Mouse (Mus musculus): Measurements from ENCODE around the gene Olfr263. TPM values are rescaled to one million over a fixed set of nuclear protein-coding genes. Genes with fewer than 3 reads are reported as not detected.

Olfr263 gene
- polyA plus RNA-seq, 1 experiment = not detected

DNA sequence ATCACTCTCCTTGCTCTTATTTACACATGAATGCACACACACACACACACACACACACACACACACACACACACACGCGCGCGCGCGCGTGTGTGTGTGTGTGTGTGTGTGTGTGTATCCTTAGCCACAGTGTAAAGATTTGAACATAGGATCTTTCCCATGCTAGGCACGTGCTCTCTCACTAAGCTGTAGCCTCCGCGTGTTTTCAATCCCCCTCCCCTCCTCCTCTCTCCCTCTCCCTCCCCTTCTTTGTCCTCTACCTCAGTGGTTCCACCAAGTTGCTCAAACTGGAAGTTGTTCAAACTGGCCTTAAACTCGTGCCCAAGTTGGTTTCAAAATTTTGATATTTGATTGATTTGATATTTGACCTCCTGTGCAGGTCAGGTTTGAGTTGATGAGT lies 47.3 kb downstream of the Olfr263 start:
- Histone ChIP-seq H3K4me1 (ENCODE audit: control insufficient read depth, insufficient read depth, low read length) (peaks cover 1% of the 10 kb centered on the region; the same call in 1 of the 2 replicates), H3K27ac (ENCODE audit: insufficient read depth, low read depth, low read length) (no peak overlapping the region), H3K4me3 (ENCODE audit: insufficient read depth, low read depth, low read length) (no peak overlapping the region)
- WGBS = 68% methylated on average over 11 of the region's 11 CpGs
- TF ChIP-seq CTCF (IDR thresholded peaks at IDR 0.05; ENCODE audit: insufficient read depth, low read depth, low read length) (no peak), POLR2A (IDR thresholded peaks at IDR 0.05; ENCODE audit: insufficient read depth, low read depth, low read length) (no peak)

DNA sequence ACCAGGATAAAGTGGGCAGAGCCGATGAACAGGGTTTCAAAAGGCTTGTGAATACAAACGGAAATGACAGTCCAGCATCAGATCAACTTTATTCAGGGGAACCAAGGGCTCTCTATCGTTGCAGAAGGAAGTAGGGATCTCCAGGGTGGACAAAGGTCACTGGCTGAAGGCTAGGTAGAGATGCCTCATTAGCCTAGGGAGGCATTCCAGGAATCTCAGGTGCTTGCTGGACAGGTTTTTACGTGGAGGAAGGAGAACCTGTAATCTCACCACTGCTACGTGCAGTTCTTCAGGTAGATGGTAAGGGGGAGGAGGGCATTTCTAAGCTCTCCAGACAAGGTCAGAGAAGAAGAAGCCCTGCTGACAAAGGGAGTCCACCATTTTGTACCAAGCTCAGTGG lies 48.2 kb downstream of the Olfr263 start:
- peaks cover 7% of the 10 kb centered on the region for H3K4me1 ChIP-seq (ENCODE audit: control insufficient read depth, insufficient read depth, low read length)
- WGBS = 73% methylated on average over 5 of the region's 5 CpGs
- no peak for TF ChIP-seq POLR2A (IDR thresholded peaks at IDR 0.05; ENCODE audit: insufficient read depth, low read depth, low read length)
- TF ChIP-seq CTCF (IDR thresholded peaks at IDR 0.05; ENCODE audit: insufficient read depth, low read depth, low read length) = no peak
- H3K4me3 ChIP-seq (ENCODE audit: insufficient read depth, low read depth, low read length) = no peak overlapping the region
- no peak overlapping the region for H3K27ac ChIP-seq (ENCODE audit: insufficient read depth, low read depth, low read length)

DNA sequence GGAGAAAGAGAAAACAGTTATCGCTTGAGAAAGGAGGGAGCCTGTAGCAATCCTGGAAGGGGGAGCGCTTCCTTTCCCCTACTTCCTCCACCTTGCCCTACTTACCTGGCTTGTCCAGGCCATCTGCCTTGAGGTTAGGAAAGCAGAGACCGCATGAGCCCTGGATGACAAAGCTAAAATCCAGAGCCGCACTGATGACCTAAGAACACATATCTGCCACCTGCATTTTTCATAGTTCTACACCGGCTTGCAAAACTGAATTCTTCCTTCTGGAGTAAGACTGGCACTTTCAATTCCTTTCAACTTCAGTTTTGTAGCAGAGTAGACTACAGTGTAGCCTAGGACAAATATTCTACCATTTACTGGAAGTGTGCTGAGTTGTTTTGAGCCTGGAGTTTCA lies 48.9 kb downstream of the Olfr263 start:
- peaks cover 7% of the 10 kb centered on the region for H3K4me1 ChIP-seq (ENCODE audit: control insufficient read depth, insufficient read depth, low read length)
- WGBS = 92% methylated on average over 5 of the region's 5 CpGs
- H3K4me3 ChIP-seq (ENCODE audit: insufficient read depth, low read depth, low read length) = no peak overlapping the region
- TF ChIP-seq CTCF (IDR thresholded peaks at IDR 0.05; ENCODE audit: insufficient read depth, low read depth, low read length) (no peak), POLR2A (IDR thresholded peaks at IDR 0.05; ENCODE audit: insufficient read depth, low read depth, low read length) (no peak)
- H3K27ac ChIP-seq (ENCODE audit: insufficient read depth, low read depth, low read length) = no peak overlapping the region

DNA sequence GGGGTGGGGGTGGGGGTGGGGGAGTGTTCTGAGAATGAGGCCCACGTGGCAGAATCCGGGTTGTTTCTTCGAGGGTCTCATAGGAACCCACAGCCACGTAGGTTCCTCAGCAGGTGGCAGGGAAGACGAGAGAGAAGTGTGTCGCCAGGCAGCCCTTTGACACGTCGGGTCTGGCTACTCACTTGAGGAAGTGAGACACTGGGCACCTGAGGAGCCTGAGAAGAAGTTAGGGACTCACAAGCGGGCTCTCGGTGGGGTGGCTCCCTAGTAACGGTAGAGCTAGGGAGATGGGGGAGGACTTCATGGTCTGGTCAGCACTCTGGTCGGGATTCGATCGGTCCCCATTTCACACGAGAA lies 49.9 kb downstream of the Olfr263 start, which contains the start of gene Trim27:
Trim27 (plus strand) TSS at position 79 of the 357 bp plus-strand sequence.
- peaks cover 10% of the 10 kb centered on the region for H3K4me1 ChIP-seq (ENCODE audit: control insufficient read depth, insufficient read depth, low read length)
- 0% methylated on average over 15 of the region's 15 CpGs for WGBS
- H3K27ac ChIP-seq (ENCODE audit: insufficient read depth, low read depth, low read length) = peak within 1 kb of the TSS; percentile 88
- no peak for TF ChIP-seq POLR2A (IDR thresholded peaks at IDR 0.05; ENCODE audit: insufficient read depth, low read depth, low read length)
- TF ChIP-seq CTCF (IDR thresholded peaks at IDR 0.05; ENCODE audit: insufficient read depth, low read depth, low read length) = no peak
- peak within 1 kb of the TSS; percentile 99 for H3K4me3 ChIP-seq (ENCODE audit: insufficient read depth, low read depth, low read length)

DNA sequence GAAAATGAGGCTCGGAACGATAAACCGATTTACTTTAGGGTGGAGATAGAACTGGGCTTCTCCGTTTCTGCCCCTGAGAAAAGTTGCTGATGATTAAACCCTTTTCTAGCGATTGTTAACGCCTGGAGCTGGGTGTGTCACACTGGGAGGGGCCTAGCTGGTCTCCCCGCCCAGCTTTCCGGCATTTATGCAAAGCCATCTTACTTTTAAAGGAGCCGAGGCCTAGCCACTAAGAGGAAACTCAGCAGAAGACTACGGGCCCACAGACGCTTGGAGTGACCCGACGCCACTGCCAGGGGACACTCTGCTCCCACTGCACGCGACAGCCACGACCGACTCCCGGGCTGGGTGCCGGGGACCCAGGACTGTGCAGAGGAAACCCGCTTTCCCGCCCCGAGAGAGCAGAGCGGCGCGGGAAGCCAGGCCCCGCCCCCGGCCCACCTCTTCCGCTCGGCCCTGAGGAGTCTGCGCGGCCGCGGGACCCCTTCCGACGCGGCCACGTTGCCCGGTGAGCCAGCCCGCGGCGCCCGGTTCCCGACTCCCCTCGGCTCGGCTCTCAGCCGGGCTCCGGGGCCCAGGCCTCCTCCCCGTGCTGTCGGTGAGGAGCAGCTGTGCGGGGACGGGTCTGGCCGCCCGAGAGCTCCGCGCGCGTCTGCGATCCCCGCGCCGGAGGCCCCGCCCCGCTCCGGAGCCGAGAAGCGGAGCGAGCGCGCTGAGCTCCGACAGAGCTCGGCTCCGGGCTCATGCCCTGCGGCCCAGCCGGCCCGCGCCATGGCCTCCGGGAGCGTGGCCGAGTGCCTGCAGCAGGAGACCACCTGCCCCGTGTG lies 50.5 kb downstream of the Olfr263 start:
- Histone ChIP-seq H3K4me1 (ENCODE audit: control insufficient read depth, insufficient read depth, low read length) (peaks cover 10% of the 10 kb centered on the region), H3K4me3 (ENCODE audit: insufficient read depth, low read depth, low read length) (peak overlapping the region; percentile 99), H3K27ac (ENCODE audit: insufficient read depth, low read depth, low read length) (peak overlapping the region; percentile 88)
- peak; percentile 67 for TF ChIP-seq POLR2A (IDR thresholded peaks at IDR 0.05; ENCODE audit: insufficient read depth, low read depth, low read length)
- TF ChIP-seq CTCF (IDR thresholded peaks at IDR 0.05; ENCODE audit: insufficient read depth, low read depth, low read length) = no peak
- WGBS = under 1% methylated on average over 80 of the region's 80 CpGs

DNA sequence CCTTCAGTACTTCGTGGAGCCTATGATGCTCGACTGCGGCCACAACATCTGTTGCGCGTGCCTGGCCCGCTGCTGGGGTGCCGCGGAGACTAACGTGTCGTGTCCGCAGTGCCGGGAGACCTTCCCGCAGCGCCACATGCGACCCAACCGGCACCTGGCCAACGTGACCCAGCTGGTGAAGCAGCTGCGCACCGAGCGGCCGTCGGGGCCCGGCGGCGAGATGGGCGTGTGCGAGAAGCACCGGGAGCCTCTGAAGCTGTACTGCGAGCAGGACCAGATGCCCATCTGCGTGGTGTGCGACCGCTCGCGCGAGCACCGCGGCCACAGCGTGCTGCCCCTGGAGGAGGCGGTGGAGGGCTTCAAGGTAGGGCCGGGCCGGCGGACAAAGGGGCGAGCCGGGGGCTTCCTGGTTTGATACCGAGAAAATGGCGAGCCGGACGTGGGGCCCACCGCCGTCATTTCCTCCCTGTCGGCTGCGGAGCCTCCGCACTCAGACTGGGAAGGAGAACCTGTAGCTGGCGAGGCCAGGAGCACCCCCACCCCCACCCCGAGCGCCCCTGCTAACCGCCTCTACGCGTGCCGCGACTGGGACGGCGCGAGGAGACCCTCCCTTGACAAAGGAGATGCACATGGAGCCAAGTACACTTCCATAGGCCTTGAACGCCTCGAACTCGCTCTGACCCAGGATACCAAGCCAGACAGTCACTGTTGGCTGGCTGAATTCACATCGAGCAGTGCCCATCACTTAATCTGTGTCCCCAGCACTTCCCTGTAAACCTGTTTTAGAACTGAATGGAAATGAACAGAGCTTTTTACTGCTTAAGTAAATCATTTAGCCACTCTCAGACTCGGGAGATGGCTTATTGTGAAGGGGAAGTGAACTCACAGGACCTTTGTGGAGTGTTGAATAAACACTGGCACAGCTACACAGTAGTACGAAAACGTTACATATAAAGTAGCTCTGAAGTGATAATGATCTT lies 51.4 kb downstream of the Olfr263 start:
- peak overlapping the region; percentile 32 for H3K27ac ChIP-seq (ENCODE audit: insufficient read depth, low read depth, low read length)
- TF ChIP-seq POLR2A (IDR thresholded peaks at IDR 0.05; ENCODE audit: insufficient read depth, low read depth, low read length) = no peak
- TF ChIP-seq CTCF (IDR thresholded peaks at IDR 0.05; ENCODE audit: insufficient read depth, low read depth, low read length) = no peak
- peak overlapping the region; percentile 99 for H3K4me3 ChIP-seq (ENCODE audit: insufficient read depth, low read depth, low read length)
- under 1% methylated on average over 71 of the region's 71 CpGs for WGBS
- H3K4me1 ChIP-seq (ENCODE audit: control insufficient read depth, insufficient read depth, low read length) = peaks cover 10% of the 10 kb centered on the region

DNA sequence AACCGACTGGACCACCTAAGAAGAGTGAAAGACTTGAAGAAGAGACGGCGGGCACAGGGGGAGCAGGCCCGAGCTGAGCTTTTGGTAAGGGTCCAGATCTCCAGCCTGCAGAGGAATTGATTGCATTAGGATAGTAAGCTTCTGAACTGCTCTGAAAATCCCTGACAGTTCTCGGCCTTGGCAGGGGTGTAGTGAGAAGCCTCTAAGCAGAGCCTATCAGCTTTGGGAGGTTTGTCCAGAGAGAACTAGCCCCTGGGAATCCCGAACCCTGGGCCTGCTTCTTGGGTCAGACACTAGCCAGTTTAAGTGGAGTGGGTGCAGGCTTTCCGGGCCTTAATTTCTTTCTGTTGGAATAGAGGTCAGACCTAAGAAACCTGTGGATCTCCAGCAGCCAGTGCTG lies 52.6 kb downstream of the Olfr263 start:
- no peak overlapping the region for H3K27ac ChIP-seq (ENCODE audit: insufficient read depth, low read depth, low read length)
- TF ChIP-seq POLR2A (IDR thresholded peaks at IDR 0.05; ENCODE audit: insufficient read depth, low read depth, low read length) (no peak), CTCF (IDR thresholded peaks at IDR 0.05; ENCODE audit: insufficient read depth, low read depth, low read length) (no peak)
- peaks cover 10% of the 10 kb centered on the region for H3K4me1 ChIP-seq (ENCODE audit: control insufficient read depth, insufficient read depth, low read length)
- 56% methylated on average over 7 of the region's 7 CpGs for WGBS
- no peak overlapping the region for H3K4me3 ChIP-seq (ENCODE audit: insufficient read depth, low read depth, low read length)

DNA sequence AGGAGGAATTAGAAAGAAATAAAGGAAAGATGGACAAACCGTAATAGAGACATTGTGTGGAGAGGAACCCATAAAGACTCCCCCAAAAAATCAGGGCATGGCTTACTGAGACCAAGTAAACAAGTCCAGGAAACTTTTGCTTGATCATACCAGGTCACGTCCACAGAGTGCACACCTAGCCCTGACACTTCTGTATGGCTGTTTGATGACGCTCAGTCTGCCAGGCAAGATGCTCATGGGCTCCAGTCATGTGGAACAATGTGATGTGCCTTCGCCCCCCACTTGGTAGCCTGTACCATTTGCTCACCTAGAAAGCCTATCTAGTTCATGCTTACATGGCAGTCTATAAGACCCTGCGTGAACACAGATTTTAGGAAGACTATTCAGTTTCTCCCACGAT lies 53.6 kb downstream of the Olfr263 start:
- no peak for TF ChIP-seq POLR2A (IDR thresholded peaks at IDR 0.05; ENCODE audit: insufficient read depth, low read depth, low read length)
- TF ChIP-seq CTCF (IDR thresholded peaks at IDR 0.05; ENCODE audit: insufficient read depth, low read depth, low read length) = no peak
- Histone ChIP-seq H3K4me1 (ENCODE audit: control insufficient read depth, insufficient read depth, low read length) (peaks cover 10% of the 10 kb centered on the region), H3K4me3 (ENCODE audit: insufficient read depth, low read depth, low read length) (no peak overlapping the region), H3K27ac (ENCODE audit: insufficient read depth, low read depth, low read length) (no peak overlapping the region)
- 96% methylated on average over 6 of the region's 6 CpGs for WGBS

DNA sequence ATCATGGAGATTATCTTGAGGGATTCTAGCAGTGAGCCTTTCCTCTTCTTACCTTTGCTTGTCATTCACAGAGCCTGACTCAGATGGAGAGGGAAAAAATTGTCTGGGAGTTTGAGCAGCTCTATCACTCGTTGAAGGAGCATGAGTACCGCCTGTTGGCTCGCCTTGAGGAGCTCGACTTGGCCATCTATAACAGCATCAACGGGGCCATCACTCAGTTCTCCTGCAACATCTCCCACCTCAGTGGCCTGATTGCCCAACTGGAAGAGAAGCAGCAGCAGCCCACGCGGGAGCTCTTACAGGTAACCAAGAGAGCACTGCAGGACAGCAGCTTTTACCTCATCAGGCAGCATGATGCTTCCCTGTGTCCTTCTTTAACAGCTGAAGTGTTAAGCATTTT lies 54.2 kb downstream of the Olfr263 start:
- Histone ChIP-seq H3K4me3 (ENCODE audit: insufficient read depth, low read depth, low read length) (no peak overlapping the region), H3K4me1 (ENCODE audit: control insufficient read depth, insufficient read depth, low read length) (peaks cover 10% of the 10 kb centered on the region), H3K27ac (ENCODE audit: insufficient read depth, low read depth, low read length) (no peak overlapping the region)
- TF ChIP-seq POLR2A (IDR thresholded peaks at IDR 0.05; ENCODE audit: insufficient read depth, low read depth, low read length) = no peak
- TF ChIP-seq CTCF (IDR thresholded peaks at IDR 0.05; ENCODE audit: insufficient read depth, low read depth, low read length) = no peak
- WGBS = 93% methylated on average over 7 of the region's 7 CpGs
